Mouse (Mus musculus): ENCODE measurements around the gene Gbp6. TPM values are rescaled to one million over a fixed set of nuclear protein-coding genes. Genes with fewer than 3 reads are reported as not detected.
"Not testable (repeated sequence)": the region's sequence is repeated elsewhere in the genome, so short reads cannot be mapped to it uniquely, and the experiment has no call there.

Gene Gbp6
- 1 to 10 TPM; 4.5 to 7.0 TPM for total RNA-seq (2021)
- long read RNA-seq, experiment 1, partial matches to known transcripts = 0 of 2 reads
- long read RNA-seq, experiment 1, other reads (novel, unspliced or antisense) = 0 of 2 reads
- long read RNA-seq, experiment 2, partial matches to known transcripts = 0 of 4 reads
- long read RNA-seq, experiment 2, other reads (novel, unspliced or antisense) = 2 of 4 reads

DNA sequence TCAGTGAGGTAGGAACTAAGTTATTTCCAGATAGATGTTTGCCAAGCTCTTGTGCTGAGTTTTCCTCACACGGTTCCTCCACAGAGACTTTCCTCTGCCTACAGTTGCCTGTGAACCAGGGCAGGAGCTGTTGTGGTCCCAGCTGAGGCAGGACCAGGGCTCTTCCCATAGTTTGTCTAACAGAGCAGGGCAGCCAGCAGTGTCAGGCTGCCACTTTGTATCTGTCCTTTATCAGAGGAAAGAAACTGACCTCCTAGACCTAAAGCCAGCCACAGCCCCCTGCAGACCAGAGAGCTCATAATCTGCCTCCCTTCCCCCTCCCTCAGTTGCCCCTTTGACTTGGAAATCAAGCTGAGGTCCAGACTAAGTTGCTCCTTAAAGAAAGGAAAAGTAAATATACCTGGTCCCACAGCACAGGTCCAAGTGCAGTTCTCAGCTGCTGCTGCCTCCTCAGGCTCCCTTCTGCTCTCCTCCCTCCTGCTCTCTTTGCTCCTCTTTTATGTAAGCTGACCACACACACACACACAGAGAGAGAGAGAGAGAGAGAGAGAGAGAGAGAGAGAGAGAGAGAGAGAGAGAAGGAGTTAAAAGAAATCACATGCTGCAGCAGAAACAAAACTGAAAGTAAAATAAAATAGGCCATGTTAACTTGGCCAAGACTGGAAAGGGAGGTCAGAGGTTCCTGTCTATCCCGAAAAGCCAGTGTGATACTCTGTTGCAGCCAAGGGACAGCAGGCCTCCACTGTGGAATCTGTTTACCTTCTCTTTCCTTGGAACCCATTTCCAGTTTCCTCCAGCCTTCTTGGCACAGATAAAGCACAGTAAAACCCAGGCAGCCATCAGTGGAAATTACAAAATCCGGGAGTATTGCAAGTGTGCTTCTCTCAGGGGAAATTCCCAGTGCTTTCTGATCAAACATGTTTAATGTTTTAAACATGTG is at the start of gene Gbp6, which contains the start of gene Gm43302:
Gene Gbp6, minus strand, starts transcription at position 473 of the 940 bp plus-strand sequence.
Gene Gm43302, minus strand, starts transcription at position 470 of the 940 bp plus-strand sequence.
- not testable (repeated sequence) for DNase-seq (ENCODE audit: low spot score in 2 of 2)

- DNase-seq (ENCODE audit: low spot score in 2 of 2) = no peak
Measured at GRCm38 (mm10) chr5:105341281-105341680, 47.8 kb upstream of the Gbp6 start.

- no peak for DNase-seq (ENCODE audit: low spot score in 2 of 2)
Measured at GRCm38 (mm10) chr5:105322543-105322942, 29.0 kb upstream of the Gbp6 start.

- no peak for DNase-seq (ENCODE audit: low spot score in 2 of 2)
Measured at GRCm38 (mm10) chr5:105310941-105311340, 17.4 kb upstream of the Gbp6 start.

DNA sequence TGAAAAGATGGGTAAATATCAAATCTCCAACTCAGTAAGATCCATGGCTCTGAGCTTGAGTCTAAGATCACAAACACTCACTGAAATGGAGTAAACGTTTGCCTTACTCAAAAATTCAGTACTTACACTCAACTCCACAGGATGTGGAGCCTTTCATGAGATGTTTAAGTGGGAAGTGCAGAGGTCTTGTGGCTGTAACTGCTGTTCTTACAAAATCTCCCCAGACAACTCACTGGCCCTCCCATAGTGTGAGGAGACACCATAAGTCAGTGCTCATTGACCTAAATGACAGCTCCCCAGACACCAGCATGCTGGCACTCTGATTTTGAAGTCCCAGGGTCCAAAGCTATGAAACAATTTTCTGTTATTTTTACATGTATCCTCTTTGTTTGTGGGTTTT is 15.7 kb upstream of the Gbp6 start:
- DNase-seq (ENCODE audit: low spot score in 2 of 2) = not testable (repeated sequence)

DNA sequence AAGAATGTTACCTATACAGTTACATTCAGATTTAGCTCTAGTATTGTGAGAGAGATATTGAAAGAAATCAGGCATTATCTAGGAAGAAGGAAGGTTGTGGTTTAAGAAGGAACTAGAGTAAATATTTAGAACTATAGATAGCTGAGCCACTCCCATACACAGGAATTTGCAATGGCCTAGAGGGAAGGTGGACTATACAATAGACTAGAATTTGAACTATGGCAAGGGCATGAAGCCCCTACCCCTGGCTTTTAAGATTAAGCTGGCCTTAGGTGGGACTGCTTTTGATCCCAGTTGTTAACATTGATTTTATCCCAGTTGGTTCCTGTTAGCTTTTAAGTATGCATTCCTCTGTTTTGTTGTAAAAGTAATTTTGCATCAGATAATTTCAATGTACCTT is 13.4 kb upstream of the Gbp6 start:
- DNase-seq (ENCODE audit: low spot score in 2 of 2) = not testable (repeated sequence)

DNA sequence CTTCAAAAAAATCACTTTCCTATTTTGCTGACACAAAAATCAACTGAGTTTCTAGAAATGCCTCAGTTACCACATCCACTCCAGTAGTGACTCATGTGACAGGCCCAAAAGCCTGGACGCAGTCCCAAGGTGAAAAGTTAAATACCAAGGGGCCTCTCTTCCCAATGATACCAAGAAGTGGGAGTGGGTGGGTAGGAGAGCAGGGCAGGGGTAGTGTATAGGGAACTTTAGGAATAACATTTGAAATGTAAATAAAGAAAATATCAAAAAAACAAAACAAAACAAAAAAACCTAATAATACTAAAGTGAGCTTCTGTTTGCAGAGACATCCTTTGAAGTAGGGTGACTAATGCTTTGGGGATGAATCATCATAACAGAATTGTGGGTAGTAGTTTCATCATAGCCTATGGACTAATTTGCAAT is 12.7 kb upstream of the Gbp6 start:
- no peak for DNase-seq (ENCODE audit: low spot score in 2 of 2)

DNA sequence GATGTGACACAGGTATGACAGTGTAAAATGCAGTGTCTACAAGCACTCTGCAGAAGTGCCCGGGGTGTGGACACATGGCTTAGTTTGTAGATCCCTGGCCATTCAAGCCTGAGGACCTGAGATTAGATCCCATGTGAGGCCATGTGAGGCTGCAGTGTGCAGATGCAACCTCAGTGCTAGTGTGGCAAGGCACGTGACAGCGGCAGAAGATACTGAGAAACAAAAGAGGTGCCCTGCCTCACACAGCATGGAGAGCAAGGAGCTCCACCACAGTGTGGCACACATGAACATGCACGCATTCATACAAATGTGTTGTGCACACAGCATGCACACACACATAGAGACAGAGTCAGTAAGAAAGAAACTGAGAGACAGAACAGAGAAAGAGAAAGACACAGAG is 12.2 kb upstream of the Gbp6 start:
- DNase-seq (ENCODE audit: low spot score in 2 of 2) = not testable (repeated sequence)

DNA sequence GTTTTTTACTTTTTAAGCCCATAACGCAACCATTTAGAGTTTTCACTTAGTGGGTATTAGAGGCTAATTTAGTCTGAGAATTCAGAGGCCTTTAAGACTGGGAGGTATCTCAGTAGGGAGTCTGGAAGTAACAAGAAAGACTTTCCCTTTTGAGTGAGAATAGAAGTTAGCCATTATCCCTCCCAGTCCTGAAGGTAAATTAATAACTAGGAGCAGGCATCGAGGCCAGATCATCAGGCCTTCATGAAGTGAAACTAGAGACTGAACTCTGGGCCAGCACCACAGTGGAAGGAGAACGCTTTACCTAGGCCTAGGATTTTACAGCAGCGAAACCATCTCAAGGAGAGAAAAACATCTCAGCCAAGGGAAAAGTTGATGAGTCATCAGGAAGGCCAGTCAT is 8.5 kb upstream of the Gbp6 start:
- no peak for DNase-seq (ENCODE audit: low spot score in 2 of 2)

GRCm38 (mm10) chr5:105301531-105301930 is 8.0 kb upstream of the Gbp6 start:
- DNase-seq (ENCODE audit: low spot score in 2 of 2) = no peak

DNA sequence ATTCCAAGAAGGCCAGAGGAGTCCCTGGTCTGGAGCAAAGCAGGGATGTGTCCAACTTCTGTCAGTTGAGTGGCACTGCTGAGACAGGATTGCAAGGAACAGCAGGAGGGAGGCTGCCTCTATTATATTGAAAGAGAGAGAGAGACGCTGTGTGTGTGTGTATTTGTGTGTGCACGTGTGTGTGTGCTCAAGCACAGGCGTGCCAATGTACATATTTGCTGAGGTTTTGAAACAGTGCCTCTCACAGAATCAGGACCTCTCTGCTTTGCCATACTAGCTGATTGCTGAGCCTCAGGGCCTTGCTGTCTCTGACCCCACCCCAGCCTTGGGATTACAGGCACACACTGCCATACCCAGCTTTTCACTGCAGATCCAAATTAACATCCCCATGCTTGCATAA is 2.2 kb upstream of the Gbp6 start:
- DNase-seq (ENCODE audit: low spot score in 2 of 2) = no peak

DNA sequence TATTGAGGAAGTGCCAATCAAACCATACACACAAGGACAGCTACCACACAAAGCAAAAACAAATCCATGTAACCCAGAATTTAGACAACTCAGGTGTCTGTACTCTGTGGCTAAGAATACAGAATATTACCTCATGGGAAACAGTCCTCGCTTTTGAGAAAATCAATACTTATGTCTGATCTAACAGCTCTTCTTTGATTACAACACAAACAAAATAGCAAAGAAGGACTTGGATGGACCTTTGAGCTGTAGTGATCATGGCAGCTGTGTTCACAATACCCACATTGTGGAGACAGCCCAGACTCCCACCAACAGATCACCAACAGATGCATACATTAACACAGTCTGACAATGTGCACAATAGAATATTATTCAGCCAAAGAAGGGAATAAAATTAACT is 1.0 kb downstream of the Gbp6 start:
- DNase-seq (ENCODE audit: low spot score in 2 of 2) = no peak

GRCm38 (mm10) chr5:105290921-105291320 is 2.6 kb downstream of the Gbp6 start:
- not testable (repeated sequence) for DNase-seq (ENCODE audit: low spot score in 2 of 2)

DNA sequence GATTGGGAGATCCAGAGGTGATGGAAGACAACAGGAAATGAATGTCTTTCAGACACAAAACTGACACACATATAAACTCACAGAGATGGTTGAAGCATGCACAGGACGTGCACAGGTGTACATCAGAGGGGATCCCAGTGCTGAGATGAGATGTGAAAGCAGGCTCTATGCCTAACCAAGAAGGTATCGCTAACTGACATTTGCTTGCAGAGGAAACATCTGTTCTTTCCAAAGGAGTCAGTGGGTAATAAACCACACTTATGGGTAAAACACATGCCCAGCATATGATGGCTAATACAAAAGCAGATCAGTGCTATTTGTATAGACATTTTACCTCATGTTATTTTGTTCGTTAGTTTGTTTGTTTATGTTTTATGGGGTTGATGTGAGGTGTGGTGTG is 32.8 kb downstream of the Gbp6 start:
- not testable (repeated sequence) for DNase-seq (ENCODE audit: low spot score in 2 of 2)

GRCm38 (mm10) chr5:105252491-105252890 is 41.0 kb downstream of the Gbp6 start:
- no peak for DNase-seq (ENCODE audit: low spot score in 2 of 2)

DNA sequence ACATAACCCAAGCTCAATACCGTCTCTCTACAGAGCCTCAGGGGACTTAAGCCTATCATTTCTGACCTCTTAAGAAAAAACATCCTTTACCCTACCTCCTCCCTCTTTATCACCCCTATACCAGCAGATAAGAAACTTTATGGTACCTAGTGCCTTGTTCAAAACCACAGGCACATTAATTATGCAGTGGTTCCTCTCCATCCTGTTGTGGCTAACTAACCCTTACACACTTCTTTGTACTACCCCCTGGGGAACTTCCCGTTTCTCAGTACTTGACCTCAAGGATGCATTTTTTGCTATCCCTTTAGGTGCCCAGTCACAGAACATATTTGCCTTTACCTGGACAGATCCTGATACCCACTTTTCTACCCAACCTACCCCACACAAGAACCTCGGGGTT is 48.8 kb downstream of the Gbp6 start:
- not testable (repeated sequence) for DNase-seq (ENCODE audit: low spot score in 2 of 2)

GRCm38 (mm10) chr5:105240982-105241381 is 52.5 kb downstream of the Gbp6 start:
- not testable (repeated sequence) for DNase-seq (ENCODE audit: low spot score in 2 of 2)

GRCm38 (mm10) chr5:105239483-105240047 is 53.9 kb downstream of the Gbp6 start, which contains the start of gene Gbp10:
Gene Gbp10 (minus strand): TSS chr5:105239533.
- DNase-seq (ENCODE audit: low spot score in 2 of 2) = not testable (repeated sequence)

DNA sequence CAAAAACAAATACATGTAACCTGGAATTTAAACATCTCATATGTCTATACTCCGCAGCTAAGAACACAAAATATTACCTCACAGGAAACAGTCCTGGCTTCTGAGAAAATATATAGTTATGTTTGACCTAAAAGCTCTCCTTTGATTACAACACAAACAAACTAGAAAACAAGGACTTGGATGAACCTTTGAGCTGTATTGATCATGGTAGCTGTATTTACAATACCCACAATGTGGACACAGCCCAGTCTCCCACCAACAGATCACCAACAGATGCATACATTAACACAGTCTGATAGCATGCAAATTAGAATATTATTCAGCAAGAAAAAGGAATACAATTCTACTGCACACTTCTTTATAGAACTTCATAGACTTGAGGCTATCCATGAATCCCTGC is 55.1 kb downstream of the Gbp6 start:
- DNase-seq (ENCODE audit: low spot score in 2 of 2) = not testable (repeated sequence)

DNA sequence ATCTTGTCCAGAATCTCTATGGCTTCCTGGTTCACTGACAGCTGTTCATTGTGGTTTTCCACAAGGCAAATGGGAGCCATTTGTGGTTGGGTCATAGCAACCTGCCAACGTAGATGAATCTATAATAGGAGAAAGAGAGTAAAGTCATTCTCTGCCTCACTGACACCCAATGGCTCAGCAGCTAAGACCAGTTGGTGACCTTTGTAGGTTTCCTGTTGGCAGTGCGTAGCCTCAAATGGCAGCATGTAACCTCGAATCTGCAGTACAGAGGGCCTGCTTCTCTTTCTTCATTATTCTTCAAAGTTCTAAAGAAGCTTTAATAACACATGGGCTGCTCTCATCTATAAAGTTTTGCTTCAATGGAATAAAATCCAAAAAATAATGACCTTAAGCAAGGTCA is 57.5 kb downstream of the Gbp6 start:
- DNase-seq (ENCODE audit: low spot score in 2 of 2) = not testable (repeated sequence)
